8 mouse cellular contexts compared by ENCODE assay signal in genomic region chr1:87475076-87475895, GRCm38 (mm10). TPM values are rescaled to one million over a fixed set of nuclear protein-coding genes. Genes with fewer than 3 reads are reported as not detected.
DNase-seq lines count a peak whose midpoint lies in the region; ATAC-seq and TF ChIP-seq lines count a peak whose summit lies in the region.

No protein-coding gene starts in this region.

- no peak for TF ChIP-seq CTCF in kidney, postnatal 0 days (IDR thresholded peaks at IDR 0.05; ENCODE audit: low read depth)

- H3K9me3 ChIP-seq in kidney, postnatal 0 days (replicated peaks; ENCODE audit: low read length), result no peaks in the 10 kb centered on the region
- no peaks in the 10 kb centered on the region for H3K9me3 ChIP-seq in embryonic facial prominence, embryonic 10.5 days
- H3K9me3 ChIP-seq in intestine, embryonic 14.5 days (ENCODE audit: control insufficient read depth, low read length), result no peaks in the 10 kb centered on the region
- no peaks in the 10 kb centered on the region for H3K9me3 ChIP-seq in midbrain, embryonic 13.5 days

- no peak for DNase-seq in kidney, postnatal 0 days (ENCODE audit: low spot score)
- no peak for DNase-seq in kidney, adult 18-20 months
- DNase-seq in embryonic facial prominence, embryonic 10.5 days (ENCODE audit: low spot score), result peak; percentile 38
- DNase-seq in intestine, embryonic 14.5 days (ENCODE audit: low spot score), result no peak
- no peak for DNase-seq in Muller cell, postnatal 12 days (ENCODE audit: inconsistent ontology term)
- DNase-seq in spleen, adult 18-20 months, result no peak
- no peak for DNase-seq in gastrocnemius, adult 18-20 months (ENCODE audit: low spot score)

- H3K4me1 ChIP-seq in kidney, postnatal 0 days (replicated peaks; ENCODE audit: insufficient read depth, low read length), result peaks cover 7% of the 10 kb centered on the region; the same call in 1 of the 2 replicates
- peaks cover 9% of the 10 kb centered on the region for H3K4me1 ChIP-seq in embryonic facial prominence, embryonic 10.5 days
- no peaks in the 10 kb centered on the region for H3K4me1 ChIP-seq in intestine, embryonic 14.5 days (replicated peaks; ENCODE audit: control insufficient read depth, insufficient read depth, low read length)
- H3K4me1 ChIP-seq in midbrain, embryonic 13.5 days (replicated peaks), result peaks cover 11% of the 10 kb centered on the region

- no peaks in the 10 kb centered on the region for H3K36me3 ChIP-seq in kidney, postnatal 0 days (ENCODE audit: insufficient read depth, low read length)
- no peaks in the 10 kb centered on the region for H3K36me3 ChIP-seq in embryonic facial prominence, embryonic 10.5 days (replicated peaks)
- no peaks in the 10 kb centered on the region for H3K36me3 ChIP-seq in intestine, embryonic 14.5 days (ENCODE audit: control insufficient read depth, insufficient read depth, low read length)
- H3K36me3 ChIP-seq in midbrain, embryonic 13.5 days, result no peaks in the 10 kb centered on the region

- no peak overlapping the region for H3K27ac ChIP-seq in kidney, postnatal 0 days
- peak overlapping the region; percentile 60; the same call in 1 of the 2 replicates for H3K27ac ChIP-seq in embryonic facial prominence, embryonic 10.5 days (replicated peaks)
- no peak overlapping the region for H3K27ac ChIP-seq in intestine, embryonic 14.5 days (ENCODE audit: low read depth)
- no peak overlapping the region for H3K27ac ChIP-seq in midbrain, embryonic 13.5 days

- WGBS in kidney, postnatal 0 days, result 2% methylated on average over 39 of the region's 42 CpGs
- 2% methylated on average over 42 of the region's 42 CpGs for WGBS in embryonic facial prominence, embryonic 10.5 days
- WGBS in intestine, embryonic 14.5 days, result 4% methylated on average over 42 of the region's 42 CpGs
- WGBS in midbrain, embryonic 13.5 days, result 2% methylated on average over 41 of the region's 42 CpGs

- no peak overlapping the region; the same call in 1 of the 2 replicates for H3K4me3 ChIP-seq in kidney, postnatal 0 days (replicated peaks; ENCODE audit: low read depth, low read length)
- H3K4me3 ChIP-seq in embryonic facial prominence, embryonic 10.5 days, result peak overlapping the region; percentile 59
- peak overlapping the region; percentile 24 for H3K4me3 ChIP-seq in intestine, embryonic 14.5 days (ENCODE audit: low read depth, low read length)
- peak overlapping the region; percentile 41 for H3K4me3 ChIP-seq in midbrain, embryonic 13.5 days (replicated peaks)

- no peak overlapping the region for H3K9ac ChIP-seq in kidney, postnatal 0 days (ENCODE audit: low read depth, low read length)
- no peak overlapping the region for H3K9ac ChIP-seq in intestine, embryonic 14.5 days (ENCODE audit: low read length)
- H3K9ac ChIP-seq in midbrain, embryonic 13.5 days (replicated peaks), result peak overlapping the region; percentile 48; the same call in 1 of the 2 replicates

- 0 out of 2 replicates have a peak, but pooled peaks cover 7% of the 10 kb centered on the region for H3K27me3 ChIP-seq in kidney, postnatal 0 days (ENCODE audit: insufficient read depth, low read length)
- H3K27me3 ChIP-seq in embryonic facial prominence, embryonic 10.5 days (replicated peaks; ENCODE audit: low read depth, poor library complexity, severe bottlenecking), result peaks cover 54% of the 10 kb centered on the region
- H3K27me3 ChIP-seq in intestine, embryonic 14.5 days (replicated peaks; ENCODE audit: control insufficient read depth, insufficient read depth, low read length), result peaks cover 24% of the 10 kb centered on the region
- H3K27me3 ChIP-seq in midbrain, embryonic 13.5 days, result peaks cover 31% of the 10 kb centered on the region

- peak overlapping the region; percentile 50 for H3K4me2 ChIP-seq in kidney, postnatal 0 days (ENCODE audit: low read length)
- H3K4me2 ChIP-seq in intestine, embryonic 14.5 days (ENCODE audit: low read length), result peak overlapping the region; percentile 53
- H3K4me2 ChIP-seq in midbrain, embryonic 13.5 days (replicated peaks), result peak overlapping the region; percentile 79

- peak; percentile 45; the same call in 1 of the 2 replicates for ATAC-seq in kidney, postnatal 0 days (replicated peaks; ENCODE audit: low FRiP score, low read depth)
- ATAC-seq in intestine, embryonic 14.5 days (replicated peaks; ENCODE audit: low FRiP score, low TSS enrichment, low read depth), result 0 out of 2 replicates have a peak, but pooled peaks have one; percentile 52
- peak; percentile 61 for ATAC-seq in midbrain, embryonic 13.5 days

RNA-seq across cellular contexts. Expression of gene Snorc, which starts 5.2 kb away (rescaled TPM):
- polyA plus RNA-seq in kidney, postnatal 0 days (2015; fragmentation: Nextera tagmentation; extraction: Ambion mirVana), result not detected in 2 replicates
- polyA plus RNA-seq in embryonic facial prominence, embryonic 10.5 days (2016; fragmentation: Nextera tagmentation; extraction: Ambion mirVana), result not detected in 2 replicates
- not detected in 2 replicates for polyA plus RNA-seq in intestine, embryonic 14.5 days (2014; fragmentation: Nextera tagmentation; extraction: Ambion mirVana)
- not detected in 2 replicates for polyA plus RNA-seq in midbrain, embryonic 13.5 days (2015; fragmentation: Nextera tagmentation; extraction: Ambion mirVana)
- total RNA-seq in gastrocnemius, adult 18-20 months (2021), result not detected

RNA-seq across cellular contexts. Expression of gene Neu2, which starts 34.4 kb away (rescaled TPM):
- polyA plus RNA-seq in kidney, postnatal 0 days (2015; fragmentation: Nextera tagmentation; extraction: Ambion mirVana), result 2.9 and 3.0 TPM in 2 replicates
- not detected in 2 replicates for polyA plus RNA-seq in embryonic facial prominence, embryonic 10.5 days (2016; fragmentation: Nextera tagmentation; extraction: Ambion mirVana)
- 3.9 and 4.4 TPM in 2 replicates for polyA plus RNA-seq in intestine, embryonic 14.5 days (2014; fragmentation: Nextera tagmentation; extraction: Ambion mirVana)
- not detected in 2 replicates for polyA plus RNA-seq in midbrain, embryonic 13.5 days (2015; fragmentation: Nextera tagmentation; extraction: Ambion mirVana)
- total RNA-seq in gastrocnemius, adult 18-20 months (2021), result 10 to 100 TPM; 16.8 to 19.4 TPM
